Mouse (Mus musculus) layer of hippocampus, adult 11-12 months (tissue): ENCODE results near the gene Tent5a.

Experiments
- DNase-seq: peaks from one replicate; pipeline ENCODE4 v3.0.0; 2022; ENCODE audit warnings: low spot score

Tent5a gene

DNA sequence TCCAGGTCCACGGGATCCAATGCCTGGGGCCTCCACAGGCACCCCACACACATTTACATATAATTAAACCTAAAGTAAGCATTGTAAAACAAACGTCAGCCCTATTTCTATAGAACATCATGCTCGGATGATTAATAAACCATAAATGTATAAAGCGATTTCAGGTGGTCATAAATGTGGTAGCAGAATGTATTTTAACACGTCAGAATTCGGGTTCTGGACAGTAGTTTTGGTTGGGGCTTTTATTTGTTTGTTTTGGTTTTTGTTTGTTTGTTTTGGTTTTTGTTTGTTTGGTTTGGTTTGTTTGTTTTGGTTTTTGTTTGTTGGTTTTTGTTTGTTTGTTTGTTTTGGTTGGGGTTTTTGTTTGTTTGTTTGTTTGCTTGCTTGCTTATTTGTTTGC lies 14.7 kb downstream of the Tent5a start, which contains the start of gene Gm11114:
TSS of gene Gm11114 (plus strand) at position 301 of the 400 bp plus-strand sequence.
- no peak for DNase-seq

DNA sequence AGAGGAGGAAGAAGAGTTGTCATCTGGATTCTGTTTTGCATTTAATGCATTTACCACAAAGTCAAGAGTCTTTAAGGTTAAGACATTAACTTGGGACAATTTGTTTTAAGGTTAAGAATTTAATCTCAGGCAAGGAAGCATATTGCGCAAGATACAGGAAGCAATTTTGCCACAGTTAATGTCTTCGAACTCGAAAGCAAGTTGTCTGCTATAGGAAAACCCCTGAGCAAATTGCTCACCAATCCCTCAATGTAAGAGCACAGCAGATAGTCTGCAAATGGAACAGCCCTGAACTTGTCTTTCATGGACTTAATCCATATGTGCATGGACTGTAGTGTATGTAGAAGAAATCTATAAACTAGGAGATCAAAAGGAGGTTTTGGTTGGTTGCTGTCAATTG lies 23.8 kb downstream of the Tent5a start:
- DNase-seq = no peak

DNA sequence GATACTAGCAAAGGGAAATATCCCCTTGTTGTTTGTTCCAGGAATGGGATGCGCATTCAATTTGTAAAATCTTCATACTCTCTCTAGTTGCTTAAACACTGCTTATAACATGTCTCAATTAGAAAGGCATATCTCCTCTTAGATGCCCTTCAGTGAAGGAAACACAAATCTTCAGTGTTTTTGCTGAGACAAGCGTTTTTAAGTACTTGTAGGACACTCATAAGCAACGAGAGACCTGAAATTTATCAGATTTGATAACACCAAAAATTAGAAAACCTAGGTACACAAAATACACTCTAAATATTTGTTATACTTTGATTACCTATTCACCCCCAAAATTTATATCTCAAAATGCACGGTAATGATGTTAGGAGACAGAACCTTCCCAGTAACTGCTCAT lies 24.3 kb downstream of the Tent5a start:
- DNase-seq = no peak

DNA sequence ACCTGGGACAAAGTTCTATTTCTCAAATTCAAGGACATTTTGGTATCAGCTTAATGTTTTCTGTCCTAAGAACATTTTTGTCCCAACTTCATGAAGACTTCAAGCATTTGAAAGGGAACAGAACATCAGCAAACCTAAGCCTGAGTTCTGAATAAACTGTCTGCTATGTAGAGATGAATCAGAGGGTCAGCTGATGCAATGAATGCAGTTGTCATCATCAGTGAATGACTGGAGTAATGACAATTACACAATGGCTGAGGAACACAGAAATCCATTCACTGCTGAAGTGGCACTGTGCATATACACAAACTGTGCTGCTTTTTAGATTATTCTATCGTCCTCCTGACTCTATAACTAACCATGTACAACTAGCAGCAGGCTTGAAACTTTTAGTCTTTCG lies 53.0 kb downstream of the Tent5a start:
- no peak for DNase-seq
